Mouse (Mus musculus) CH12.LX (cell line): Measurements from ENCODE around the gene D16Ertd472e. TPM values are rescaled to one million over a fixed set of nuclear protein-coding genes. Genes with fewer than 3 reads are reported as not detected.
A peak's percentile ranks its signal among the peaks of the same experiment; 100 is the strongest.

ENCODE experiments used
- DNase-seq: peaks from one replicate; pipeline ENCODE4 v3.0.0-alpha.2; 2013; ENCODE audit errors: extremely low read depth
- H3K27ac ChIP-seq: 2 replicates; pipeline ENCODE4 v1.5.1; 2012; ENCODE audit warnings: low read depth, mild to moderate bottlenecking, control low read depth, moderate library complexity; ENCODE audit not compliant: insufficient read depth
- H3K27me3 ChIP-seq: replicated peaks from 2 replicates; pipeline ENCODE3; 2012; ENCODE audit warnings: inconsistent platforms
- H3K36me3 ChIP-seq, 2 experiments: replicated peaks in 1 of 2; 2 replicates each; pipeline versions ENCODE3 to v1.6.1; 2012; ENCODE audit warnings: inconsistent platforms in 1 of 2, low read length in 1 of 2, mild to moderate bottlenecking in 1 of 2, mixed read lengths in 1 of 2, moderate library complexity in 1 of 2; ENCODE audit not compliant: control insufficient read depth in 1 of 2, insufficient read depth in 1 of 2
- H3K4me1 ChIP-seq, 2 experiments: 2 replicates each; pipeline ENCODE4 v1.6.1; 2012; ENCODE audit warnings: inconsistent platforms in 1 of 2, moderate library complexity in 1 of 2; ENCODE audit not compliant: insufficient read depth in 2 of 2, control insufficient read depth in 1 of 2
- H3K4me2 ChIP-seq: 2 replicates; pipeline ENCODE4 v1.6.1; 2012; ENCODE audit warnings: low read depth, mild to moderate bottlenecking, control low read depth; ENCODE audit not compliant: poor library complexity, insufficient read depth, severe bottlenecking
- H3K4me3 ChIP-seq, 3 experiments: fragments of 150-350 bp in 1 of 3; sonication (generic) in 1 of 3; replicated peaks in 1 of 3; 2 replicates each; pipeline versions ENCODE3 to v1.5.1; 2011 to 2012; ENCODE audit warnings: low read depth in 2 of 3, low read length in 2 of 3, mild to moderate bottlenecking in 2 of 3, moderate library complexity in 2 of 3, control low read depth in 1 of 3, improper control_type of control experiment in 1 of 3, inconsistent platforms in 1 of 3, mixed read lengths in 1 of 3; ENCODE audit not compliant: poor library complexity in 1 of 3
- H3K79me2 ChIP-seq: replicated peaks from 2 replicates; pipeline ENCODE4 v1.6.1; 2012; ENCODE audit warnings: mild to moderate bottlenecking, moderate library complexity; ENCODE audit not compliant: control insufficient read depth, poor library complexity, insufficient read depth, severe bottlenecking; ENCODE audit errors: extremely low read depth
- H3K9ac ChIP-seq: 2 replicates; pipeline ENCODE4 v1.6.1; 2012; ENCODE audit warnings: low read depth, mild to moderate bottlenecking, control low read depth, moderate library complexity; ENCODE audit not compliant: insufficient read depth
- H3K9me3 ChIP-seq: replicated peaks from 2 replicates; pipeline ENCODE3; 2012; ENCODE audit warnings: low read length, inconsistent platforms, mixed read lengths
- BHLHE40 ChIP-seq: IDR thresholded peaks from 2 replicates; pipeline ENCODE4 v1.6.1; 2011; ENCODE audit warnings: mild to moderate bottlenecking, low read depth, low read length, improper control_type of control experiment
- CHD1 ChIP-seq: IDR thresholded peaks from 2 replicates; pipeline ENCODE4 v1.6.1; 2012; ENCODE audit warnings: low read depth, low read length, improper control_type of control experiment, inconsistent platforms
- CHD2 ChIP-seq: IDR thresholded peaks from 2 replicates; pipeline ENCODE4 v1.6.1; 2011; ENCODE audit warnings: low read length, improper control_type of control experiment
- CTCF ChIP-seq, 2 experiments: IDR thresholded peaks in 1 of 2; conservative IDR thresholded peaks in 1 of 2; 2 replicates each; pipeline ENCODE4 v1.5.1; 2011 to 2012; ENCODE audit warnings: low read depth in 2 of 2, low read length in 2 of 2, improper control_type of control experiment in 1 of 2, inconsistent platforms in 1 of 2, mild to moderate bottlenecking in 1 of 2, moderate library complexity in 1 of 2
- E2F4 ChIP-seq: IDR thresholded peaks from 2 replicates; pipeline ENCODE4 v1.6.1; 2011; ENCODE audit warnings: low read depth, low read length, improper control_type of control experiment; ENCODE audit not compliant: insufficient replicate concordance
- ELF1 ChIP-seq: IDR thresholded peaks from 2 replicates; pipeline ENCODE4 v1.6.1; 2014; ENCODE audit warnings: low read depth, mild to moderate bottlenecking, inconsistent platforms, low read length, improper control_type of control experiment
- EP300 ChIP-seq: IDR thresholded peaks from 2 replicates; pipeline ENCODE4 v1.6.1; 2011; ENCODE audit warnings: low read length, improper control_type of control experiment
- ETS1 ChIP-seq: conservative IDR thresholded peaks from 2 replicates; pipeline ENCODE4 v1.6.1; 2012; ENCODE audit warnings: low read depth, mild to moderate bottlenecking, inconsistent platforms, low read length, improper control_type of control experiment, moderate library complexity
- GABPA ChIP-seq: IDR thresholded peaks from 2 replicates; pipeline ENCODE4 v1.6.1; 2012; ENCODE audit warnings: low read depth, low read length, improper control_type of control experiment, inconsistent platforms; ENCODE audit not compliant: insufficient replicate concordance
- HCFC1 ChIP-seq: IDR thresholded peaks from 2 replicates; pipeline ENCODE4 v1.6.1; 2012; ENCODE audit warnings: low read depth, mild to moderate bottlenecking, inconsistent platforms, low read length, improper control_type of control experiment
- IRF4 ChIP-seq: IDR thresholded peaks from 2 replicates; pipeline ENCODE4 v1.6.1; 2014; ENCODE audit warnings: low read depth, mild to moderate bottlenecking, inconsistent platforms, low read length, improper control_type of control experiment
- JUN ChIP-seq: IDR thresholded peaks from 2 replicates; pipeline ENCODE4 v1.6.1; 2011; ENCODE audit warnings: low read depth, mild to moderate bottlenecking, low read length, improper control_type of control experiment, moderate library complexity; ENCODE audit not compliant: insufficient read depth
- JUND ChIP-seq: conservative IDR thresholded peaks from 2 replicates; pipeline ENCODE4 v1.6.1; 2011; ENCODE audit warnings: low read depth, low read length, improper control_type of control experiment
- KAT2A ChIP-seq: IDR thresholded peaks from 2 replicates; pipeline ENCODE4 v1.6.1; 2012; ENCODE audit warnings: low read length, improper control_type of control experiment, inconsistent platforms; ENCODE audit not compliant: insufficient replicate concordance
- MAFK ChIP-seq: IDR thresholded peaks from 2 replicates; pipeline ENCODE4 v1.6.1; 2011; ENCODE audit warnings: low read length, improper control_type of control experiment; ENCODE audit not compliant: insufficient replicate concordance
- MAX ChIP-seq: IDR thresholded peaks from 2 replicates; pipeline ENCODE4 v1.6.1; 2011; ENCODE audit warnings: low read length, improper control_type of control experiment
- MAZ ChIP-seq: IDR thresholded peaks from 2 replicates; pipeline ENCODE4 v1.6.1; 2012; ENCODE audit warnings: low read depth, mild to moderate bottlenecking, inconsistent platforms, low read length, improper control_type of control experiment, moderate library complexity
- MEF2A ChIP-seq: IDR thresholded peaks from 2 replicates; pipeline ENCODE4 v1.6.1; 2014; ENCODE audit warnings: low read depth, mild to moderate bottlenecking, inconsistent platforms, low read length, improper control_type of control experiment, borderline replicate concordance
- MXI1 ChIP-seq: IDR thresholded peaks from 2 replicates; pipeline ENCODE4 v1.6.1; 2011; ENCODE audit warnings: mild to moderate bottlenecking, low read depth, low read length, improper control_type of control experiment
- MYC ChIP-seq: IDR thresholded peaks from 2 replicates; pipeline ENCODE4 v1.6.1; 2011; ENCODE audit warnings: low read depth, mild to moderate bottlenecking, improper control_type of control experiment, low read length
- NELFE ChIP-seq: IDR thresholded peaks from 2 replicates; pipeline ENCODE4 v1.6.1; 2011; ENCODE audit warnings: low read depth, low read length, improper control_type of control experiment
- NRF1 ChIP-seq: IDR thresholded peaks from 2 replicates; pipeline ENCODE4 v1.6.1; 2014; ENCODE audit warnings: low read depth, mild to moderate bottlenecking, inconsistent platforms, low read length, improper control_type of control experiment, moderate library complexity
- PAX5 ChIP-seq: IDR thresholded peaks from 2 replicates; pipeline ENCODE4 v1.6.1; 2012; ENCODE audit warnings: low read length, inconsistent platforms, mixed read lengths
- POLR2A ChIP-seq: IDR thresholded peaks from 2 replicates; pipeline ENCODE4 v1.6.1; 2011; ENCODE audit warnings: low read depth, mild to moderate bottlenecking, improper control_type of control experiment, low read length
- POLR2AphosphoS2 ChIP-seq: IDR thresholded peaks from 2 replicates; pipeline ENCODE4 v1.6.1; 2011; ENCODE audit warnings: low read depth, low read length, improper control_type of control experiment
- RAD21 ChIP-seq: IDR thresholded peaks from 2 replicates; pipeline ENCODE4 v1.6.1; 2011; ENCODE audit warnings: low read depth, mild to moderate bottlenecking, low read length, improper control_type of control experiment, moderate library complexity
- RCOR1 ChIP-seq: conservative IDR thresholded peaks from 2 replicates; pipeline ENCODE4 v1.6.1; 2012; ENCODE audit warnings: low read depth, mild to moderate bottlenecking, inconsistent platforms, low read length, improper control_type of control experiment
- SIN3A ChIP-seq: IDR thresholded peaks from 2 replicates; pipeline ENCODE4 v1.6.1; 2012; ENCODE audit warnings: low read length, improper control_type of control experiment, inconsistent platforms
- SMC3 ChIP-seq: IDR thresholded peaks from 2 replicates; pipeline ENCODE4 v1.6.1; 2011; ENCODE audit warnings: low read depth, low read length, improper control_type of control experiment
- TBP ChIP-seq: conservative IDR thresholded peaks from 2 replicates; pipeline ENCODE4 v1.6.1; 2011; ENCODE audit warnings: low read depth, low read length, improper control_type of control experiment
- TCF12 ChIP-seq: IDR thresholded peaks from 2 replicates; pipeline ENCODE4 v1.6.1; 2014; ENCODE audit warnings: low read depth, mild to moderate bottlenecking, inconsistent platforms, low read length, improper control_type of control experiment
- UBTF ChIP-seq: IDR thresholded peaks from 2 replicates; pipeline ENCODE4 v1.6.1; 2012; ENCODE audit warnings: low read depth, mild to moderate bottlenecking, inconsistent platforms, low read length, improper control_type of control experiment, moderate library complexity
- USF1 ChIP-seq: IDR thresholded peaks from 2 replicates; pipeline ENCODE4 v1.6.1; 2014; ENCODE audit warnings: low read depth, mild to moderate bottlenecking, inconsistent platforms, low read length, improper control_type of control experiment
- USF2 ChIP-seq: conservative IDR thresholded peaks from 2 replicates; pipeline ENCODE4 v1.6.1; 2011; ENCODE audit warnings: low read depth, low read length, improper control_type of control experiment
- ZC3H11A ChIP-seq: IDR thresholded peaks from 2 replicates; pipeline ENCODE4 v1.6.1; 2012; ENCODE audit warnings: low read depth, mild to moderate bottlenecking, inconsistent platforms, low read length, improper control_type of control experiment
- ZKSCAN1 ChIP-seq: IDR thresholded peaks from 2 replicates; pipeline ENCODE4 v1.6.1; 2012; ENCODE audit warnings: low read depth, inconsistent platforms, low read length, improper control_type of control experiment, borderline replicate concordance
- ZMIZ1 ChIP-seq: IDR thresholded peaks from 2 replicates; pipeline ENCODE4 v1.6.1; 2012; ENCODE audit warnings: low read depth, mild to moderate bottlenecking, inconsistent platforms, low read length, improper control_type of control experiment
- ZNF384 ChIP-seq: IDR thresholded peaks from 2 replicates; pipeline ENCODE4 v1.6.1; 2012; ENCODE audit warnings: low read depth, low read length, improper control_type of control experiment, inconsistent platforms
- dilution Hi-C: fragments of 300-500 bp; cut with MboI; formaldehyde crosslinking; loops from 2 replicates; pipeline ENCODE4 v1.14.3; 2020; ENCODE audit warnings: low sequenced_read_pairs; ENCODE audit not compliant: extremely low pct_unique_long_range_greater_than_20kb, extremely low pct_ligation_motif_present
- in situ Hi-C: fragments of 300-500 bp; cut with MboI; formaldehyde crosslinking; loops from 3 replicates; pipeline ENCODE4 v1.14.3; 2019; ENCODE audit warnings: low sequenced_read_pairs, low pct_ligation_motif_present, low pct_unique_long_range_greater_than_20kb, mixed read lengths
- polyA plus RNA-seq: library from polyadenylated mRNA; unstranded; fragments of >175 nt; gene quantifications from 2 replicates; pipeline ENCODE4 v1.2.1, GENCODE M21; 2012; ENCODE audit warnings: low read depth; ENCODE audit not compliant: insufficient read length
- total RNA-seq, 2 experiments: library from RNA; depleted of rRNA; stranded (reverse); fragments of 300-350 nt in 1 of 2; fragments of >200 nt in 1 of 2; gene quantifications; 2 replicates each; pipeline ENCODE4 v1.2.3; 2012 to 2014

Gene D16Ertd472e
- total and polyA plus RNA-seq, 3 experiments, result 40.6 to 77.5 (median 65.4) TPM

DNA sequence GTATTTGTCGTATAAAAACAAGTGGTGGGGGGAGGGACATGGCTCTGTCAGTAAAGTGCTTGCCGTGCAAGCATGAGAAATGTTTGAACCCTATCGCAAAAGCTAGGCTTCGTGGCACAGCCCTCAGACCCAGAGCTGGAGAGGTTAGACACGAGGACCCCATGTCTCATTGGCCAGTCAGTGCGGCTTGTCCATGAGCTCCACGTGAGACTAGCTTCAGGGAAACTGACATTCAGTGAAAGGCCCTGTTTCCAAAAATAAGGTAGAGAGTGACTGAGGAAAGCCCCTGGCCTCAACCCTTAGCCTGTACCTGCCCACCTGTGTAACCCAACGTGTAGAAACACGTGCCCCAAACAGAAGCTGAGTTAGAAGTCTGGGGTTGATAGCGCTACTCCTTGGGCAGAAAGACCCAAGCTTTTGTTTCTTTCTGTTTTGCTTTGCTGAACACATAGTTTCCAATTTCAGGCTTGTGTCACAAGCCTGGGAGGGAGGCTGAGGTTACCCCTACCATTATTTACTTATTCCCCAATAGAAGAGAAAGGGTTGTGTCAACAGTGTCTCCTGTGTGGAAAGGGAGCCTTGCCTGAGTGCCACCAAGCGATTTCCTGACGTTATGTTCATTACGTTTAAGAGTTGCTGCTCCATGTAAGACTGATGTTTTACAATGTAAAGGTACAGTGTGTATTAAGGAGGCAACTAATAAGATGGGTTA, 12.2 kb downstream of the D16Ertd472e start:
- Histone ChIP-seq H3K9me3 (peaks cover 13% of the 10 kb centered on the region), H3K4me1 (peaks cover 17 to 55% of the 10 kb centered on the region in 2 experiments), H3K9ac (no peak overlapping the region), H3K27ac (peak overlapping the region; percentile 44; the same call in 1 of the 2 replicates), H3K4me3 (no peak overlapping the region), H3K4me2 (peak overlapping the region; percentile 26), H3K79me2 (peaks cover 8% of the 10 kb centered on the region), H3K27me3 (no peaks in the 10 kb centered on the region), H3K36me3 (peaks cover 29 to 57% of the 10 kb centered on the region in 2 experiments)
- TF ChIP-seq ETS1, result peak; percentile 92
- TF ChIP-seq E2F4, result no peak
- no peak for TF ChIP-seq PAX5
- TF ChIP-seq BHLHE40, result peak; percentile 98
- TF ChIP-seq USF2, result 0 out of 2 replicates have a peak, but pooled peaks have one; percentile 29
- TF ChIP-seq POLR2A, result no peak
- TF ChIP-seq SMC3, result no peak
- TF ChIP-seq NRF1, result no peak
- peak; percentile 99 for TF ChIP-seq MEF2A
- TF ChIP-seq TBP, result 0 out of 2 replicates have a peak, but pooled peaks have one; percentile 5
- TF ChIP-seq KAT2A, result no peak
- peak; percentile 94 for TF ChIP-seq MYC
- TF ChIP-seq RCOR1, result no peak; the same call in 1 of the 2 replicates
- no peak for TF ChIP-seq CTCF (conservative IDR thresholded peaks at IDR 0.05 in 1 of 2, IDR thresholded peaks at IDR 0.05 in 1 of 2; ENCODE audit: low read depth in 2 of 2, low read length in 2 of 2)
- TF ChIP-seq JUND, result no peak
- peak; percentile 86 for TF ChIP-seq IRF4
- no peak for TF ChIP-seq UBTF
- no peak for TF ChIP-seq GABPA
- TF ChIP-seq NELFE, result no peak
- no peak for TF ChIP-seq HCFC1
- no peak; the same call in 1 of the 2 replicates for TF ChIP-seq ZNF384
- peak; percentile 44 for TF ChIP-seq USF1
- 0 out of 2 replicates have a peak, but pooled peaks have one; percentile 2 for TF ChIP-seq CHD2
- TF ChIP-seq ELF1, result no peak
- TF ChIP-seq TCF12, result peak; percentile 87
- TF ChIP-seq EP300, result peak; percentile 59
- peak; percentile 85 for TF ChIP-seq SIN3A
- TF ChIP-seq RAD21, result no peak
- TF ChIP-seq MXI1, result peak; percentile 82
- TF ChIP-seq ZKSCAN1, result no peak
- TF ChIP-seq ZMIZ1, result no peak
- no peak for TF ChIP-seq CHD1
- TF ChIP-seq JUN, result no peak
- no peak for TF ChIP-seq MAZ
- no peak for TF ChIP-seq POLR2AphosphoS2
- 0 out of 2 replicates have a peak, but pooled peaks have one; percentile 8 for TF ChIP-seq MAFK
- peak; percentile 94 for TF ChIP-seq MAX
- no peak for TF ChIP-seq ZC3H11A
- dilution Hi-C loops (no loop called here), in situ Hi-C loops (no loop called here)
- peak; percentile 70 for DNase-seq
